Mouse (Mus musculus) lung, adult 2 months (tissue): ENCODE results near the gene Phldb2.

ENCODE experiments used
- CTCF ChIP-seq: fragments of 200-500 bp; IDR thresholded peaks from 2 replicates; pipeline ENCODE4 v1.5.1; 2011; ENCODE audit warnings: mild to moderate bottlenecking, low read length, control low read depth; ENCODE audit not compliant: insufficient read depth
- POLR2A ChIP-seq: fragments of 200-500 bp; IDR thresholded peaks from 2 replicates; pipeline ENCODE4 v1.6.1; 2011; ENCODE audit warnings: low read depth, mild to moderate bottlenecking, control low read depth, low read length, borderline replicate concordance; ENCODE audit errors: extremely low read depth

GRCm38 (mm10) chr16:45804708-45805107 is 148.7 kb downstream of the Phldb2 start:
- TF ChIP-seq POLR2A, result no peak
- no peak for TF ChIP-seq CTCF
